8 mouse cellular contexts compared by ENCODE assay signal in genomic region chr14:61757823-61758175, GRCm38 (mm10).
DNase-seq lines count a peak whose midpoint lies in the region; ATAC-seq and TF ChIP-seq lines count a peak whose summit lies in the region.

No protein-coding gene starts in this region.

- no peaks in the 10 kb centered on the region for H3K27me3 ChIP-seq in heart, adult 2 months (ENCODE audit: control insufficient read depth, insufficient read depth, low read length)
- H3K27me3 ChIP-seq in liver, embryonic 14.5 days (ENCODE audit: control insufficient read depth, insufficient read depth, low read length) = no peaks in the 10 kb centered on the region
- H3K27me3 ChIP-seq in stomach, postnatal 0 days (ENCODE audit: control insufficient read depth, insufficient read depth, low read length) = no peaks in the 10 kb centered on the region

- TF ChIP-seq POLR2A in heart, adult 2 months (IDR thresholded peaks at IDR 0.05; ENCODE audit: insufficient read depth, low read depth, low read length) = no peak

- H3K9ac ChIP-seq in heart, adult 2 months (ENCODE audit: low read depth, low read length) = peak overlapping the region; percentile 67; the same call in 1 of the 2 replicates
- H3K9ac ChIP-seq in liver, embryonic 14.5 days (replicated peaks) = no peak overlapping the region
- H3K9ac ChIP-seq in stomach, postnatal 0 days (ENCODE audit: low read length) = no peak overlapping the region

- H3K27ac ChIP-seq in heart, adult 2 months = peak overlapping the region; percentile 4; the same call in 1 of the 2 replicates
- no peak overlapping the region for H3K27ac ChIP-seq in liver, embryonic 14.5 days
- 0 out of 2 replicates have a peak overlapping the region, but pooled peaks have one; percentile 40 for H3K27ac ChIP-seq in stomach, postnatal 0 days (replicated peaks)

- peak overlapping the region; percentile 17 for H3K4me3 ChIP-seq in heart, adult 2 months
- no peak overlapping the region for H3K4me3 ChIP-seq in liver, embryonic 14.5 days (ENCODE audit: insufficient read depth in 1 of 2, low read depth in 2 of 2, low read length in 2 of 2)
- H3K4me3 ChIP-seq in stomach, postnatal 0 days (ENCODE audit: low read depth, low read length) = peak overlapping the region; percentile 18; the same call in 1 of the 2 replicates

- H3K79me2 ChIP-seq in heart, adult 2 months (replicated peaks; ENCODE audit: control insufficient read depth, insufficient read depth, low read length) = no peaks in the 10 kb centered on the region

- no peaks in the 10 kb centered on the region for H3K9me3 ChIP-seq in liver, embryonic 14.5 days (ENCODE audit: control insufficient read depth, low read length)
- no peaks in the 10 kb centered on the region for H3K9me3 ChIP-seq in stomach, postnatal 0 days (ENCODE audit: control insufficient read depth, low read length)

- H3K36me3 ChIP-seq in heart, adult 2 months (ENCODE audit: control insufficient read depth, insufficient read depth, low read length) = peaks cover 4% of the 10 kb centered on the region; the same call in 1 of the 2 replicates
- no peaks in the 10 kb centered on the region for H3K36me3 ChIP-seq in liver, embryonic 14.5 days (replicated peaks; ENCODE audit: control insufficient read depth, insufficient read depth, low read depth)
- H3K36me3 ChIP-seq in stomach, postnatal 0 days (ENCODE audit: control insufficient read depth, insufficient read depth, low read length) = no peaks in the 10 kb centered on the region

- 14% methylated on average over 7 of the region's 7 CpGs for WGBS in heart, adult 2 months
- WGBS in liver, embryonic 14.5 days (ENCODE audit: insufficient replicate concordance) = 34% methylated on average over 7 of the region's 7 CpGs
- WGBS in stomach, postnatal 0 days = 25% methylated on average over 7 of the region's 7 CpGs

- no peak for TF ChIP-seq CTCF in heart, adult 2 months (IDR thresholded peaks at IDR 0.05)
- no peak for TF ChIP-seq CTCF in liver, embryonic 14.5 days (IDR thresholded peaks at IDR 0.05; ENCODE audit: low read depth)
- TF ChIP-seq CTCF in stomach, postnatal 0 days (IDR thresholded peaks at IDR 0.05; ENCODE audit: low read depth) = no peak

- H3K4me2 ChIP-seq in liver, embryonic 14.5 days (ENCODE audit: low read depth) = peak overlapping the region; percentile 25; the same call in 1 of the 2 replicates
- peak overlapping the region; percentile 53 for H3K4me2 ChIP-seq in stomach, postnatal 0 days (replicated peaks; ENCODE audit: low read depth)

- no peak for ATAC-seq in liver, embryonic 14.5 days (ENCODE audit: insufficient read depth)
- ATAC-seq in stomach, postnatal 0 days (ENCODE audit: low FRiP score, low TSS enrichment) = no peak

- intact Hi-C loops in heart, adult 2 months (cut with DNase I) = no loop called here
- intact Hi-C loops in heart, postnatal 10 days (cut with DNase I) = no loop called here

- TF ChIP-seq EP300 in heart, adult 2 months (IDR thresholded peaks at IDR 0.05; ENCODE audit: insufficient read depth, low read depth, low read length) = no peak
- TF ChIP-seq EP300 in liver, embryonic 14.5 days (IDR thresholded peaks at IDR 0.05; ENCODE audit: low read depth) = no peak
- TF ChIP-seq EP300 in stomach, postnatal 0 days (optimal IDR thresholded peaks at IDR 0.05) = no peak

- H3K4me1 ChIP-seq in heart, adult 2 months (ENCODE audit: control insufficient read depth, insufficient read depth, low read length) = peaks cover 1% of the 10 kb centered on the region
- no peaks in the 10 kb centered on the region for H3K4me1 ChIP-seq in liver, embryonic 14.5 days (replicated peaks; ENCODE audit: control insufficient read depth in 2 of 2, insufficient read depth in 2 of 2, low read length in 1 of 2)
- 0 out of 2 replicates have a peak, but pooled peaks cover 3% of the 10 kb centered on the region for H3K4me1 ChIP-seq in stomach, postnatal 0 days (replicated peaks; ENCODE audit: control insufficient read depth, insufficient read depth)

- no peak for DNase-seq in heart, adult 2 months
- no peak for DNase-seq in heart, postnatal 10 days
- peak; percentile 6 for DNase-seq in right cerebral cortex, adult 18-20 months
- DNase-seq in right cerebral cortex, postnatal 36 days (ENCODE audit: low spot score in 2 of 2) = no peak
- no peak for DNase-seq in liver, embryonic 14.5 days (ENCODE audit: low read depth in 3 of 3, low spot score in 3 of 3)
- DNase-seq in stomach, postnatal 0 days (ENCODE audit: low spot score) = no peak
- DNase-seq in MN1 (ENCODE audit: low spot score) = no peak
- DNase-seq in right cerebral cortex, adult 2 months (ENCODE audit: low spot score in 2 of 2) = no peak

Comparison
In these comparisons a context has a peak if more than half of its experiments do, and no peak if none do; other contexts are left out.
1. H3K4me3 ChIP-seq: peak in heart, adult 2 months (single experiment) and stomach, postnatal 0 days (single experiment); none in liver, embryonic 14.5 days (0 of 2).